Mouse (Mus musculus) heart, embryonic 15.5 days (tissue): ENCODE results near the gene Gm4353. TPM values are rescaled to one million over a fixed set of nuclear protein-coding genes. Genes with fewer than 3 reads are reported as not detected.
"Not testable (repeated sequence)": the region's sequence is repeated elsewhere in the genome, so short reads cannot be mapped to it uniquely, and the experiment has no call there.

ENCODE experiments used
- ATAC-seq: fragments of 200-750 bp; cut with Nextera tagmentation; replicated peaks from 2 replicates; pipeline ENCODE4 v1.8.0; 2017; ENCODE audit warnings: low read depth, moderate TSS enrichment; ENCODE audit not compliant: insufficient number of reproducible peaks, insufficient read depth, low FRiP score
- H3K27ac ChIP-seq: fragments of 300-500 bp; sonication (generic); 2 replicates; pipeline ENCODE4 v1.5.1; 2015; ENCODE audit warnings: mild to moderate bottlenecking, inconsistent platforms
- H3K27me3 ChIP-seq: fragments of 300-500 bp; sonication (generic); 2 replicates; pipeline ENCODE4 v1.6.1; 2015; ENCODE audit warnings: inconsistent platforms
- H3K36me3 ChIP-seq: fragments of 300-500 bp; sonication (generic); 2 replicates; pipeline ENCODE4 v1.6.1; 2015; ENCODE audit warnings: mild to moderate bottlenecking, inconsistent platforms
- H3K4me1 ChIP-seq: fragments of 300-500 bp; sonication (generic); replicated peaks from 2 replicates; pipeline ENCODE4 v1.6.1; 2015; ENCODE audit warnings: inconsistent platforms
- H3K4me2 ChIP-seq: fragments of 300-500 bp; sonication (generic); 2 replicates; pipeline ENCODE4 v1.6.1; 2015; ENCODE audit warnings: inconsistent platforms, mild to moderate bottlenecking, moderate library complexity
- H3K4me3 ChIP-seq: fragments of 300-500 bp; sonication (generic); 2 replicates; pipeline ENCODE4 v1.5.1; 2015; ENCODE audit warnings: mild to moderate bottlenecking, inconsistent platforms
- H3K9ac ChIP-seq: fragments of 300-500 bp; sonication (generic); 2 replicates; pipeline ENCODE4 v1.6.1; 2015; ENCODE audit warnings: mild to moderate bottlenecking, inconsistent platforms
- H3K9me3 ChIP-seq: fragments of 300-500 bp; sonication (generic); replicated peaks from 2 replicates; pipeline ENCODE4 v1.6.1; 2016; ENCODE audit warnings: inconsistent platforms
- WGBS: fragments of 180-500 bp; shearing (Covaris S2); methylation state at CpG from one replicate; pipeline ENCODE4 v1.1.7; 2015; ENCODE audit warnings: mixed read lengths; 5-methylcytosine and 5-hydroxymethylcytosine counted together
- polyA plus RNA-seq: library from polyadenylated mRNA; unstranded; fragments of >200 nt; fragmentation: Nextera tagmentation; extraction: Ambion mirVana; gene quantifications from 2 replicates; pipeline ENCODE4 v1.2.1, GENCODE M21; 2015

Gene Gm4353
- 0.46 and 0.48 TPM in 2 replicates for polyA plus RNA-seq

DNA sequence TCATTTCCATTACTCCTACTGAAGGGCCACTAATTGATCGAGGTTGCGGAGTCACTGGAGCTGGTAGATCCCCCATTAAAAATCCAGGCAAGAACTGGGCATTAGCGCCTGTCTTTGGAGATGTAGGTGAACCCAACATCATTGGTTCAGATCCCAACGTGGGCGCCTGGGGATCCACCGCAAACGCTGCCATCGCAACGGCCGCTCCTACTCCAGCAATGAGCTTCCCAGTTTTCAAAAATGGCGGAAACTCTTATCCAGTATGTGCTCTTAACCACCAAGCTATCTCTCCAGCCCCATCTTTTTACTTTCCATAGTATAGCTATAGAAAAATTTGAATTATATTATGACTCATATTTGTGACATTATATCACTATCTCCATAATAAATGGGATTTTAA, at the start of gene Gm4353:
Gene Gm4353, minus strand, starts transcription at position 270 of the 400 bp plus-strand sequence.
- WGBS, result 93% methylated on average over 11 of the region's 11 CpGs
- not testable (repeated sequence) for H3K9me3 ChIP-seq, H3K4me1 ChIP-seq, H3K4me3 ChIP-seq, H3K36me3 ChIP-seq, H3K4me2 ChIP-seq, H3K27ac ChIP-seq, H3K27me3 ChIP-seq, H3K9ac ChIP-seq, ATAC-seq

DNA sequence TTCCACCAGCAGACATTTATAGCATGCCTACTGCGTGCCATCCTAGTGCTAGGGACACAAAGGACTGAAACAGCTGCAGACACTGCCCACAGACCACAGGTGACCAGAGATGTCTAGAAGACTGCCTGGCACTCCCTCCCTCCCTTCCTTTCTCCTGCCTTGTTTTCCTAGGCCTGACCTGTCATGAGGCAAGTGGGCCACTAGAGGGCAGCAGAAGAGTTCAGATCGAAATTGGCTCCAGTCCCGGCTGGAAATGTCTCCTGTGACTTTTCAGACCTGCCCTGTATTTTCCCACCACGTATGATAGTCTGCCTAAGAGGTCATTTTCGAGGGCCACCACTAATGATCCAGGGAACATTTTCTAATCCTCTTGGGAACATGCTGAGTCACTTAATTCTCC, 47.6 kb upstream of the Gm4353 start:
- Histone ChIP-seq H3K27ac (peak overlapping the region; percentile 20), H3K36me3 (peaks cover 18% of the 10 kb centered on the region; the same call in 1 of the 2 replicates), H3K4me2 (no peak overlapping the region), H3K9ac (no peak overlapping the region), H3K4me1 (peaks cover 13% of the 10 kb centered on the region), H3K27me3 (no peaks in the 10 kb centered on the region), H3K4me3 (no peak overlapping the region), H3K9me3 (no peaks in the 10 kb centered on the region)
- peak; percentile 25; the same call in 1 of the 2 replicates for ATAC-seq
- WGBS, result 6% methylated on average over 5 of the region's 5 CpGs

DNA sequence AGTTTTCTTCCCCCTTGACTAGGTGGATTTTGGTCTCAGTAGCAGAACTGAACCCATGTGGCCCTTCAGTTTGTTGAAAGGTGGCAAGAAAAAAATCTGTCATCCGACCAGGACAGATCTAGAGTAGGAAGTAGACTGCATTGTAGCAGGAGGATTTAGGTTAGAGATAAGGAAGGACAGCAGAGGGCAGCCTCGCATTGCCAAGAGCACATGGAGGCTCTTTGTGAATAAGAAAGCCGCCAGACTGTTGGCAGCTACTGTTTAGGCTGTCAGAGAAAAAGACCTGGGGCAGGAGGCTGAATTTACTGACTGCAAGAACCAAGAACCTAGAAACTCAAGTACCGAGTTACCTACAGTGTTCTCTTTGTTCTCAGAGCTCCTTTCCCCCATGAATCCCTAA, 47.0 kb upstream of the Gm4353 start:
- Histone ChIP-seq H3K4me1 (peaks cover 13% of the 10 kb centered on the region), H3K9ac (no peak overlapping the region), H3K36me3 (peaks cover 11% of the 10 kb centered on the region; the same call in 1 of the 2 replicates), H3K4me3 (no peak overlapping the region), H3K4me2 (no peak overlapping the region), H3K27ac (peak overlapping the region; percentile 6; the same call in 1 of the 2 replicates), H3K9me3 (no peaks in the 10 kb centered on the region), H3K27me3 (no peaks in the 10 kb centered on the region)
- ATAC-seq, result no peak
- WGBS, result 16% methylated on average over 4 of the region's 4 CpGs

DNA sequence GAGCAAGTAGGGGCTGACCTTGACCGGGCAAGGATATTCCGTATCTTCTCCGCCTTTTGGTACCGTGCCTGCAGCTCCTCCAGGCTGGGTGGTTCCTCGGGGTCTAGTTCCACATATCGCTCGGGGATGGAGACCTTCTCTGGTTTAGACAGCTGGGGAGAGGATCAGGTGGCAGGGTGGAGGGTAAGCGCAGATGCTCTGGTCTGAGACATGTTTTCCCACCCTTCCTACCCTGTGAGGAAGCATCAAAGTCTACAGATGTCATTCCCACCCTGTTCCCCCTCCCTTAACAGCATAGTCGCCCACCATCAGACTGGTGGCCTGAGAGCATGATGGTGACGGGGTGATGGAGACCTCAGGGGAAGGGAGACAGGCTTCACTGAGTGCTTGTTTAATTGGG, 44.9 kb upstream of the Gm4353 start:
- whole genome bisulfite sequencing, result 85% methylated on average over 10 of the region's 10 CpGs
- Histone ChIP-seq H3K4me3 (no peak overlapping the region), H3K4me1 (peaks cover 13% of the 10 kb centered on the region), H3K36me3 (peaks cover 9% of the 10 kb centered on the region; the same call in 1 of the 2 replicates), H3K27me3 (no peaks in the 10 kb centered on the region), H3K9ac (no peak overlapping the region), H3K27ac (no peak overlapping the region), H3K4me2 (no peak overlapping the region), H3K9me3 (no peaks in the 10 kb centered on the region)
- no peak for ATAC-seq

DNA sequence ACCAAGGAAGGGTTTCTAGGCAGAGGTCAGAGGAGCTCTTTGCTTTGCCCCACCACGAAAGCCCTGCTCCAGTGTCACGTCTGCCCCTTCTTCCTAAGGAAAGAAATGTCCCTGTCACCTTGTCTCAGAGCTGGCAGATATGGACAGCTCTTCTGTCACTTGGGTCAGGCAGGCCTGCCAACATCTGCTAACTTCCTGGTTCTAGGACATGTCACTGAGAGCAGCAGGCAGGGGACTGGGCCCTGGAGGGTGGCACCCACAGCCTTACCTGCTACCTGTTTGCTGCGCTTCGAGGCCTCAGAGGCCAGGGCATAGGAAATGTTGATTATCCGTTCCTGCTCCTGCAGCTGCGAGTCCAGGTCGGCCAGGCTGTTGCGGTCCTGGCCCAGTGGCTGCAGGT, 43.9 kb upstream of the Gm4353 start:
- Histone ChIP-seq H3K9me3 (no peaks in the 10 kb centered on the region), H3K27ac (no peak overlapping the region), H3K4me2 (no peak overlapping the region), H3K36me3 (peaks cover 11% of the 10 kb centered on the region; the same call in 1 of the 2 replicates), H3K27me3 (no peaks in the 10 kb centered on the region), H3K4me3 (no peak overlapping the region), H3K4me1 (peaks cover 13% of the 10 kb centered on the region), H3K9ac (no peak overlapping the region)
- WGBS, result 90% methylated on average over 8 of the region's 8 CpGs
- no peak for ATAC-seq

DNA sequence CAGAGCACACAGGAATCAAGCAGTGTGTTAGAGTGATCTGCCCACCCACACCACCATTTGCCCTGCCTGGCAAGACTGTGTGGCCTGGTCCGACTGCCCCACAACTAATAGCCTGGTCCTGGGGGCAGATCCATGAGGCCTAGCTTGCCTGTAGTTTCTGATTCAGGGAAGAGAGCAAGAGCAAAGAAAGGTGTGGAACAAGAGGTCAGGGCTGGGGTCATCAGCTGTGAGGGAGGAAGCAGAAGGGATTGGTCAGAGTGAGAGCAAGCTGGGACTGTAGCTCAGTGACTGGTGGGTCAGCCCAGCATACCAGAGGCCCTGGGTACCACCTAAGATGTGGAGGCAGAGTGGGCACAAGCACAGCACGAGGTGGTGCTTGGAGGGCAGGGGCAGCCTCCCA, 42.6 kb upstream of the Gm4353 start:
- Histone ChIP-seq H3K36me3 (peaks cover 11% of the 10 kb centered on the region; the same call in 1 of the 2 replicates), H3K4me1 (peaks cover 9% of the 10 kb centered on the region), H3K27ac (no peak overlapping the region), H3K4me3 (no peak overlapping the region), H3K27me3 (no peaks in the 10 kb centered on the region), H3K9ac (no peak overlapping the region), H3K4me2 (no peak overlapping the region), H3K9me3 (no peaks in the 10 kb centered on the region)
- 84% methylated on average over 2 of the region's 2 CpGs for WGBS
- ATAC-seq, result no peak

DNA sequence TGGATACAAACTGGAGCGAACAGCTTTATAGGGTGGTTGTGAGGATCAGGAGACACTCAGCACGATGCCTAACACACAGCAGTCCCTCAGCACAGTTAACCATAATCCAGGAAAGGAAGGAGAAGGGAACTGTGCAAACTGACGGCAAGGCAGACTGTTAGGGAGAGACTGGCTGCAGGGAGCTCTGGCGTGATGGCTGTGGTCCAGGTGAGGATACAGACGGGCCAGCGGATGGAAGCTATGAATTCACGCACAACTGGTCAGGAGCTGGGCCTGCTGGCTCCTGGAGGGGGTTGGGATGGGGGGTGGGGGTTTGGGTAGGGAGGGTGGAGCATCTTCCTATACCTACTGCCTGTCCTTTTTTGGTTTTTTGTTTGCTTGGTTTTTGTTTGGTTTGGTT, 41.2 kb upstream of the Gm4353 start:
- Histone ChIP-seq H3K4me3 (no peak overlapping the region), H3K27me3 (no peaks in the 10 kb centered on the region), H3K9ac (no peak overlapping the region), H3K9me3 (no peaks in the 10 kb centered on the region), H3K27ac (no peak overlapping the region), H3K36me3 (peaks cover 11% of the 10 kb centered on the region; the same call in 1 of the 2 replicates), H3K4me2 (no peak overlapping the region), H3K4me1 (no peaks in the 10 kb centered on the region)
- 72% methylated on average over 7 of the region's 7 CpGs for WGBS
- ATAC-seq, result no peak

DNA sequence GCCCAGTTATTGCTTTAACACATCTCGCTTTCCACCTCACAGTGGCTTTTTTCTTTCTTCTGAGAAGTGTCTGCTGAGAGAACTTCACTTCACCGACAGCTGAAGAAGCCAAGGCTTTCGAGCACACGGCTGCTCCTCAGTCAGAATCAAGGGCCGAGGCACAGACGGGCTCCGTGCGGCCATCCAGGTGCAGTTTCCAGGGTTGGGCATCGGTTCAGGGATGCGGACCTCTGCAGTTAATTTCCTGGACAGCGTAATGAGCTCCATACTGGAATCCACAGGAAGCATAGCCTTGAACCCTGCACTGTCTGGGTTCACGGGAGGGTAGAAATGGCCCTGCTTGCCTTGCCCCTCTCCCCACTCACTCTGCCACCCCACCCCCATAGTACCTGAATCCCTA, 39.6 kb upstream of the Gm4353 start:
- Histone ChIP-seq H3K4me1 (0 out of 2 replicates have a peak, but pooled peaks cover 4% of the 10 kb centered on the region), H3K4me2 (no peak overlapping the region), H3K4me3 (no peak overlapping the region), H3K9ac (no peak overlapping the region), H3K27me3 (no peaks in the 10 kb centered on the region), H3K9me3 (no peaks in the 10 kb centered on the region), H3K27ac (no peak overlapping the region), H3K36me3 (peaks cover 11% of the 10 kb centered on the region; the same call in 1 of the 2 replicates)
- 90% methylated on average over 12 of the region's 12 CpGs for WGBS
- no peak for ATAC-seq

DNA sequence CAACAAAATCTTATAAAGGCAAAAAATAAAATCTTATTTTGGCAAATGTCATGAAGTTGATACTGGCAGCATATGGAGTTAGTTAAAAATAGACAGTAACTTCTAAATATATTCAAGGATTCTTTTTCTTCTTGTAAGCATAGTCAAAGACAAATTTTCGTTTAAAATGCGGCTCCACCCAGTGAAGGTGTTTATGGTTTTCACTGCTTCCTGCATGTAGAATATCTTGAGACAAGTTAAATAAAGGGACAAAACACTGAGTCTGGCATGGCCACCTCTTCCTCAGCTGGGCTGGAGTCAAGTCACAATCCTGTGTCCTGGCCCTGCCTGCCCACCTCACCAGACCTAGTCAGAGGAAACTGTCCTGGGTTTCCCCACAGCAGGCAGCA, 39.2 kb upstream of the Gm4353 start:
- 74% methylated on average over 2 of the region's 2 CpGs for WGBS
- Histone ChIP-seq H3K9ac (no peak overlapping the region), H3K4me1 (0 out of 2 replicates have a peak, but pooled peaks cover 4% of the 10 kb centered on the region), H3K27me3 (no peaks in the 10 kb centered on the region), H3K9me3 (no peaks in the 10 kb centered on the region), H3K4me3 (no peak overlapping the region), H3K4me2 (no peak overlapping the region), H3K27ac (no peak overlapping the region), H3K36me3 (peaks cover 11% of the 10 kb centered on the region; the same call in 1 of the 2 replicates)
- no peak for ATAC-seq

DNA sequence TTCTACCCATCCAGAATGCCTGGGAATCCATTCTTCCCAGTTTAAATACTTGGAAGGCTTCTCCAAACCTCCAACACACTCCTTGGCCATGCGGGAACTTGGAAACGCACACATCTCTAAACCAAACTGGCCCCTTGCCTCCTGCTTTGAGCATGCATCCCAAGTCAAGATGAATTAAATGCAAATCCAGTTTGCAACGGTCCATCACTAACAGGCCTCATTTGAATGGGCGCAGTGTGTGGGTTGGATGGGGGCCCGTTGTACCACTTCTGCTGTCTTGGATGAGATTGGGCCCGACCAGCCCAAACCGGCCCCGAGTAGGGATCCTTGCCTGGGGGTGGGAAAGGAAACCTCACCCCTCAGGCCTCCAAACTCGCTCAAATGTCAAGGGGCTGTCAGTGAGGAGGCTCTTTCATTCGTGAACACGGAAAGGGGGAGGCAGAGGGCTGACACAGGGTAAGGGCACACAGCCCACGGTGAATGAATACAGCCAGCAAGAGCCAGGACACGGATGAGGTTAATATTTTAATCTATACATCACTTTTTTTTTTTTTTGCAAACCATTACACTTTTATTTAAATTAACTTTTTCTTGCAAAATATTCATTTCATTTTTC, 38.7 kb upstream of the Gm4353 start:
- H3K4me3 ChIP-seq, result no peak overlapping the region
- no peaks in the 10 kb centered on the region for H3K9me3 ChIP-seq
- no peaks in the 10 kb centered on the region for H3K27me3 ChIP-seq
- H3K4me1 ChIP-seq, result 0 out of 2 replicates have a peak, but pooled peaks cover 4% of the 10 kb centered on the region
- WGBS, result 73% methylated on average over 13 of the region's 13 CpGs
- H3K9ac ChIP-seq, result no peak overlapping the region
- peaks cover 7% of the 10 kb centered on the region; the same call in 1 of the 2 replicates for H3K36me3 ChIP-seq
- no peak overlapping the region for H3K27ac ChIP-seq
- ATAC-seq, result no peak
- no peak overlapping the region for H3K4me2 ChIP-seq

DNA sequence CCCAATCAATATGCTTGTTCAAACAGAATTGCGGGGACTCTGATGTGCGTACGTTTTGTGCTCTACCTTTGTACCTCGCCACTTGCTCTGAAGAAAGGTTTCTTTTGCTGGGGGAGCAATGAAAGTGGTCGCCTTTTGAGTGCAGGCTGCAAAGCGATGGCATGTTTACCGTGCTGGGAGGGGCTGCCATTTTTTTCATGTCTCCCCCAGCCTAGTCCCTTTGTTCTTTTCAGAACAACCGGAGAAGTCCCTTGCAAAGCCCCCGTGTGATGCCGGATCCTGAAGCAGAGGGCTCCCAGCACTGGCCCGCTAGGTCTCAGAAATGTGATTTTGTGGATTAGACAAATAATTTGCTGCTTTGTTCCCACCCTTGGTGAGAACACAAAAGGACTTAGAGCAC, 36.8 kb upstream of the Gm4353 start:
- H3K9me3 ChIP-seq, result no peaks in the 10 kb centered on the region
- H3K4me1 ChIP-seq, result 0 out of 2 replicates have a peak, but pooled peaks cover 4% of the 10 kb centered on the region
- no peak for ATAC-seq
- H3K4me2 ChIP-seq, result no peak overlapping the region
- H3K27me3 ChIP-seq, result no peaks in the 10 kb centered on the region
- no peak overlapping the region for H3K9ac ChIP-seq
- peaks cover 7% of the 10 kb centered on the region; the same call in 1 of the 2 replicates for H3K36me3 ChIP-seq
- H3K27ac ChIP-seq, result no peak overlapping the region
- H3K4me3 ChIP-seq, result no peak overlapping the region
- WGBS, result 83% methylated on average over 11 of the region's 11 CpGs

DNA sequence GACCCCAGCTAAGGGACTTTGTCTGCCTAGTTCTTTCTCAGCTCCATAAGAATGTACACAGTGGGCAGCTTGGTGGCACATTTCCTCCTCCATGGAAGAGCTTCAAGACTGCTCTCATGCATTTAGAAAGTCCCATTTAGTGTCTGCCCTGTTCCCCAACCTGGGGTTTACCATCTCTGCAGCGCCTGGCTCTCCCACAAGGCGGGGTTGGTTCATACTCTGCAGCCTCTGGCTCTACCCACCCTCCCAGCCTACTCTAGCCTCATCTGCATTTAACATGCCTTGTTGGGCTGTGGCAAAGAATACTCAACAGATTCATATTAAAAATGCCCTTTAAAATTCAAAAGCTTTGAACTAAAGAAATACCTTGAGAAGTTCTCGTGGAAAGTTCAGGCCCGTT, 36.3 kb upstream of the Gm4353 start:
- Histone ChIP-seq H3K27ac (no peak overlapping the region), H3K9me3 (no peaks in the 10 kb centered on the region), H3K4me3 (no peak overlapping the region), H3K9ac (no peak overlapping the region), H3K36me3 (peaks cover 7% of the 10 kb centered on the region; the same call in 1 of the 2 replicates), H3K4me1 (0 out of 2 replicates have a peak, but pooled peaks cover 4% of the 10 kb centered on the region), H3K4me2 (no peak overlapping the region), H3K27me3 (no peaks in the 10 kb centered on the region)
- ATAC-seq, result no peak
- WGBS, result 91% methylated on average over 4 of the region's 4 CpGs
